Mouse (Mus musculus) embryonic fibroblast, embryonic 13.5 days (primary cell): Measurements from ENCODE around the gene Rffl. TPM values are rescaled to one million over a fixed set of nuclear protein-coding genes. Genes with fewer than 3 reads are reported as not detected.
A peak's percentile ranks its signal among the peaks of the same experiment; 100 is the strongest.

Experiments
- H3K27ac ChIP-seq: 2 replicates; pipeline ENCODE4 v1.5.1; 2012; ENCODE audit warnings: low read length, control low read depth, inconsistent platforms; ENCODE audit not compliant: insufficient read depth
- H3K4me1 ChIP-seq: 2 replicates; pipeline ENCODE4 v1.6.1; 2011; ENCODE audit warnings: low read length; ENCODE audit not compliant: control insufficient read depth, insufficient read depth
- H3K4me3 ChIP-seq: 2 replicates; pipeline ENCODE4 v1.5.1; 2011; ENCODE audit warnings: mild to moderate bottlenecking, control low read depth, low read length; ENCODE audit not compliant: insufficient read depth
- CTCF ChIP-seq: IDR thresholded peaks from 2 replicates; pipeline ENCODE4 v1.5.1; 2011; ENCODE audit warnings: mild to moderate bottlenecking, control low read depth, low read length, moderate library complexity, borderline replicate concordance; ENCODE audit not compliant: insufficient read depth
- POLR2A ChIP-seq: IDR thresholded peaks from 2 replicates; pipeline ENCODE4 v1.6.1; 2011; ENCODE audit warnings: low read depth, mild to moderate bottlenecking, control low read depth, low read length, moderate library complexity
- polyA plus RNA-seq: library from polyadenylated mRNA; stranded (reverse); fragments of >200 nt; gene quantifications from 2 replicates; pipeline ENCODE4 v1.2.4, GENCODE M21; 2011; ENCODE audit warnings: low read depth; ENCODE audit not compliant: missing spikeins, insufficient read length

The Rffl gene
- polyA plus RNA-seq, 1 experiment: 5.7 TPM

- Histone ChIP-seq H3K4me1 (no peaks in the 10 kb centered on the region), H3K4me3 (no peak overlapping the region), H3K27ac (no peak overlapping the region)
- TF ChIP-seq POLR2A (no peak), CTCF (no peak)
Measured at GRCm38 (mm10) chr11:82877726-82878344, 6.8 kb upstream of the Rffl start.

DNA sequence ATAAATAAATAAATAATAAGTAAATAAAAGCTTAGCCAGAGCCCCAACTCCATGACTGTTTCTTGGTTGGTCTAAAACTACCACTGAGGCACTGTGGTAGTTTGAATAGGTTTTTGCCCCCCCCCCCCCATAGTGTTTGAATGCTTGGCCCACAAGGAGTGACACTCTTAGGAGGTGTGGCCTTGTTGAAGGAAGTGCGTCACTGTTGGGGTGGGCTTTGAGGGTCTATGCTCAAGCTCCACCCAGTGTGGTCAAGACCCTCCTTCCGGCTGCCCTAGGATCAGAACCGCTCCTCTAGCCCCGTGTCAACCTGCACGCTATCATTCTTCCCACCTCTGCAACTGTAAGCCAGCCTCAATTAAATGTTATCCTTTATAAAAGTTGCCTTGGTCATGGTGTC, 4.6 kb upstream of the Rffl start:
- Histone ChIP-seq H3K4me1 (no peaks in the 10 kb centered on the region), H3K4me3 (no peak overlapping the region), H3K27ac (no peak overlapping the region)
- TF ChIP-seq POLR2A (no peak), CTCF (no peak)

- Histone ChIP-seq H3K4me3 (no peak overlapping the region), H3K27ac (no peak overlapping the region), H3K4me1 (no peaks in the 10 kb centered on the region)
- TF ChIP-seq POLR2A (no peak), CTCF (no peak)
Measured at GRCm38 (mm10) chr11:82874924-82875323, 3.9 kb upstream of the Rffl start.

GRCm38 (mm10) chr11:82870173-82871030, 608 bp downstream of the Rffl start:
- H3K4me3 ChIP-seq: peak overlapping the region; percentile 60
- no peaks in the 10 kb centered on the region for H3K4me1 ChIP-seq
- TF ChIP-seq CTCF: no peak
- TF ChIP-seq POLR2A: no peak; the same call in none of the 2 replicates
- no peak overlapping the region; the same call in 1 of the 2 replicates for H3K27ac ChIP-seq

DNA sequence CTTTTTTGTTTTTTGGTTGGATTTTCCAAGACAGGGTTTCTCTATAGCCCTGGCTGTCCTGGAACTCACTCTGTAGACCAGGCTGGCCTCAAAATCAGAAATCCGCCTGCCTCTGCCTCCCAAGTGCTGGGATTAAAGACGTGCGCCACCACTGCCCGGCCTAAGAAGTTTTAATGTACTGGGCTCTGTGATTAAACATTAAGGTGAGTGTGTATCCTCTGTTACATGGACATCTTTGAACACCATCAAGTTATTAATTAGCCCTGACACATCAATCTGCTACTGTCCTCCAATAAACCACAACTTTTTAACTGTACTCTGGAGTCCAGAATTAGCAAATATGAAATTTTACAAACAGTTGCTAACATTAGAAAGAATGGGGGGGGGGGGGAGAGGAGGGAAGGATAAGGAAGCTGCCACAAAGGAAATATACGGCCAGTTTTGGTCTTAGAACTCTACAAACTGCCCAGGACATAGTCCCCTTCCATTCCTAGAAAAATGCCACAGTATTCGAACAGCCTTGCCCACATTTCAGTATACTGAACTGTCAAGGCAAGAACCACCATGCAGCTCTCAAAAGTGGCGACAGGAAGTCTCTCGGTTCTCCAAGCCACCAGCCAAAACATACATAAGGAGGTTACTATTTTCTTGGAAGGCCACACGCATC, 1.4 kb downstream of the Rffl start:
- TF ChIP-seq POLR2A (no peak), CTCF (no peak)
- Histone ChIP-seq H3K4me1 (no peaks in the 10 kb centered on the region), H3K27ac (no peak overlapping the region), H3K4me3 (peak overlapping the region; percentile 60)

- H3K27ac ChIP-seq: no peak overlapping the region
- no peak for TF ChIP-seq CTCF
- TF ChIP-seq POLR2A: no peak
- no peak overlapping the region for H3K4me3 ChIP-seq
- no peaks in the 10 kb centered on the region for H3K4me1 ChIP-seq
Measured at GRCm38 (mm10) chr11:82867956-82868355, 3.1 kb downstream of the Rffl start.

DNA sequence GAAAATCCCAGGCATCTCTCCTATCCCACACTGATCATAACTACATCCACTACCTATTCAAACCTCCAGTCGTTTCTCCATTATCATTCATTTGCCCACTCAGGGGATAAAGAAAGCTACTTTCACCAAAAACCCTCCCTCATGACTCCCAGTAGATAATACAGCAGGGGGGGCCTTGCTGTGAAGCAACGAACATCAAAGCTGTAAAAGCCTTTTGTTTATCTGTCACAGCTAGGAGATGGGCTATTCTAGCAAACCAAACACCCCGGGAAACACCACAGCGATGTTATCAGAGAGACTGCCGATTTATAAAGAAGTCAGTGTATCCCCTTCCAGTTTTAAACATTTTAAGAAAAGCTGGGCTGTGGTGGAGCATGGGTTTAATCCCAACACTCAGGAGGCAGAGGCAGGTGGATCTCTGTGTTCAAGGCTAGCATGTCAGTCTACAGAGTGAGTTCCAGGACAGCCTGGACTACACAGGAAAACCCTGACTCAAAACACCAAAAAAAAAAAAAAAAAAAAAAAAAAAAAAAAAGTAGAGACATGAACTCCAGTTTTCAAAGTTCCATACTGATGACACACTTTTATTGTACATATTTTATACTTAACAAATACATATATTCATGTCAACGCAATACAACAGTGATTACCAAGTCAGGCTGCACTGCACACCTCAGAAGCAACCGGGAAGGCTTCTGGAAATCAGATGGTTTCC, 4.0 kb downstream of the Rffl start:
- Histone ChIP-seq H3K4me3 (no peak overlapping the region), H3K27ac (no peak overlapping the region), H3K4me1 (no peaks in the 10 kb centered on the region)
- TF ChIP-seq POLR2A: no peak
- TF ChIP-seq CTCF: no peak

DNA sequence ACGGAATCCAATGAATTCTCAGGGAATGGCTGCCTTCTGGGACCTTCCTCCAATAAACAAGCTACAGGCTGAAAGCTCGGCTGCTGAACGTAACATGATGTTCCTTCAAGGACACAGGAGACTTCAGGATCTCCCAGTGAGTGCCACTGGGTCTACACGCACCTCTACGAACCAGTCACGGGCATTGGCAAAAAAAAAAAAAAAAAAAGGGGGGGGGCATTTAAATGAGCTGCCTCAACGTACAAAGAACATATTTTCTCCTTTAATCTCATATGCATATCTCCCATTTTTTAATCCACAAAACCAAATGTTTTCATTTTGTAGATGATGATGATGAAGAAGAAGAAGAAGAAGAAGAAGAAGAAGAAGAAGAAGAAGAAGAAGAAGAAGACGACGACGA, 5.1 kb downstream of the Rffl start:
- no peak overlapping the region for H3K27ac ChIP-seq
- no peaks in the 10 kb centered on the region for H3K4me1 ChIP-seq
- no peak overlapping the region for H3K4me3 ChIP-seq
- TF ChIP-seq POLR2A (no peak), CTCF (no peak)

DNA sequence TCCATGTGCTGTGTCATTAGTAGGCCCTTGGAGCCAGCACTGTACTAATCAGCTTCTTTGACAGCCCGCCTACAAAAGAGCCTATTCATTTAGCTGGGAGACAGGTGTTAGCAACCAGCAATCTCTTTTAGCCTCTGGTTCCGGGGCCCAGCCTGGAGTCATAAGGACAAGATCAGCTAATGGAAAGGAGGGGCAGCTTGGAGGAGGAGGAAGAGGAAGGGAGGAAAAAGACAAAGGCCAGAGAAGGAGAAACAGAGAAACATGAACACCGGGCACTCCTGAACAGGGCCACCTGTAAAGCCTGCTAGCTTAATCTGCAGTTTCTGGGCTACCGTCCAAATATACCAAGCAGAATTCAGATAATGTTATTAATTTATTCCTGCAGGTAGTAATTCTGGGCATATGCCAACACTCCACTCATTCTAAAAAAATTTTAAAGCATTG, 7.5 kb downstream of the Rffl start:
- no peaks in the 10 kb centered on the region for H3K4me1 ChIP-seq
- H3K4me3 ChIP-seq: no peak overlapping the region
- H3K27ac ChIP-seq: no peak overlapping the region
- no peak for TF ChIP-seq POLR2A
- TF ChIP-seq CTCF: no peak
